Mouse (Mus musculus) gastrocnemius, adult 18-20 months (tissue): ENCODE results near the gene Trank1. TPM values are rescaled to one million over a fixed set of nuclear protein-coding genes. Genes with fewer than 3 reads are reported as not detected.

Source experiments
- DNase-seq: peaks from one replicate; pipeline ENCODE4 v3.0.0; 2021; ENCODE audit warnings: low spot score
- total RNA-seq, 2 experiments: library from RNA; stranded (reverse); gene quantifications; 2 replicates each; pipeline ENCODE4 v1.2.3; 2021

Trank1 gene
- total RNA-seq, 2 experiments from 2014 or later, result 0.02 to 0.07 TPM

DNA sequence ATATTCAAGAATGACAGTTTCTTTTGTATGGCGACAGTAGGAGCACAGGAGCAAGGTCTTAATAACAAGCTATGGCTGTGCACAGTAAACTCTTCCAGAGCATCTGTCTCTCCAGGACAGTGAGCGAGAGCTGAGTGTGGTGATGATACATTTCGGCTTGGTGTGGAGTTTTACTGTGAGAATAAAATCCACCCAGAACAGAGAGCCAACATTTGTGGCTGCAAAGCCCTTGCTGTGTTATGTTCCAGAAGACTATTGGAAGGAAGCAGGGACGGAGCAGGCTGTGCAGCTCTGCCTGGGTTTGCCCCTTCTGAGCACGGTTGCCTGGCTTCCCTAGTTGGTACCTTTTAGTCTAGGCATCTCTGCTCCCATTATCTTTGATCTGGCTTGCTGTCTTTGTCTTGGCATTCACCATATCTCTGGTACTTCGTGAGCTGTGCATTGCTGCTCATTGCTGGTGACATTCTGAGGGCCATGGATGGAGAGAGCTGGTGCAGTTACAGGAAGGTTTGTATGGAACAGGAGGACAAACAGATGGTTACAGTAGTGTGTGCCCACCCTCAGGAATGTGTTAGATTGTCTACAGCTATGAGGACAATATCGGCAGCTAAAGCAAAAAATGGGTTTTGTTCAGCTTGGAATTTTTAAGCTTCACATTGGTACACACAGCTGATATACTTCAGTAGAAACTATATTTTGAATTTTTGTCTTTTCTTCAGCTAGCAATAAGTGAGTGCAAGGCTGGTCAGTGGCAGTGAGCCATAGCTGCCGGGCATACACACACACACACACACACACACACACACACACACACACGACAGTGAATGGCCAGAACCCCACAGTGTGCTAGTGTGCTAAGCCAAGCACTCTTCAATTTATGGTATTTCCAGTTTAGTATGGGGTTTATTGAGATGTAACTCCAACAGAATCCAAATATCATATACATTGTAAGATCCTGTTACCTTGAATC is 69.8 kb downstream of the Trank1 start:
- no peak for DNase-seq

DNA sequence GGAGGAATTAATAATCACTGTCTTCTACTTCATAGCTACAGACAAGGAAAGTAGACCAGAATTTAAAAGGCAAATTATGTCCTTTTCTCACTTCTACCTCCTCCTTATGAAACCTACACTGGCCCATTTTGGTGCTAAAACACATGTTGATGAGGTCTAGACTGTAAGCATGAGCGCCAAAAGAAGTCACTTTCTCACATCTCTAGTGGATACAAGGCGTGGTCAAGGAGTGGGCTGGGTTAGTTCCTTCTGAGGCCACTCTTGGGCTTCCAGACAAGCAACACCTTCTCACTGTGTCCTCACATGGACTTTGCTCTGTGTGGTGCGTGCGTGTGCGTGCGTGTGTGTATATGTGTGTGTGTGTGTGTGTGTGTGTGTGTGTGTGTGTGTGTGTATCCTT is 70.9 kb downstream of the Trank1 start:
- no peak for DNase-seq

DNA sequence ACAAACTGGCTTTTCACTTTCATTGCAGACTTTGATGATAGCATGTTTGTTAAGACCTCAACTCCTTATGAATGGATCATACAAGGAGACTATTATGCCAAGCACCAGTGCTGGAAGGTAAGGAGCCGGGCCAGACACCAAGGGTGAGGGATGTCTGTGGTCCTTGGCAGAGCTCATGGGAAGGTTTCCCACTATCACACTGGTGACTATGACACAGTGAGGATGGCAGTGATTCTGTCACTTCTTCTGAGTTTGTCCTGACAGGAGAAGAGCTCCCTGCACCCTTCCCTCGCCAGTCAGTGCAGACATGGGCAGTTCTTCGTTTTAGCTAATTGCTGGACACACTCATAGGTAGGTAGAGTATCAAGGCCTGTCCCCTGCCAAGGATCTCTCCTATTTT is 71.5 kb downstream of the Trank1 start:
- DNase-seq, result no peak

DNA sequence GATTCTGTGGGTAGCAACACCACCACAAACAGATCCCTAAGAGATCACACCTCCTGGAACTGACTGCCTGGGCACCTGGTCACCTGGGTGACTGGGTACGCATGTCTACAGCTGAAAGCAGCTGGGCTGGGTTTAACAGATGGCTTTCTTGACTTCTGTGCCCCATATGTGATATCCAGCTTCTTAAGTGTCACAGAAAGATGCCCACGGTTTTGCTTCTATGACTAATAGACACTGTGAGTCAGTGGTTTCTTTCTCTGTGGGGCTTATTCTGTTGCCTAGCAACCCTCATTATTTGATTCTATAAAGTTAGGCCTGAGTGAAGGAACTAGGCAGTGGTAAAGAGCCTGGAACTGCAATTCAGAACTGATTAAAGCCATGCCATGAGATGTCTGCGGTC is 72.2 kb downstream of the Trank1 start:
- DNase-seq, result no peak

DNA sequence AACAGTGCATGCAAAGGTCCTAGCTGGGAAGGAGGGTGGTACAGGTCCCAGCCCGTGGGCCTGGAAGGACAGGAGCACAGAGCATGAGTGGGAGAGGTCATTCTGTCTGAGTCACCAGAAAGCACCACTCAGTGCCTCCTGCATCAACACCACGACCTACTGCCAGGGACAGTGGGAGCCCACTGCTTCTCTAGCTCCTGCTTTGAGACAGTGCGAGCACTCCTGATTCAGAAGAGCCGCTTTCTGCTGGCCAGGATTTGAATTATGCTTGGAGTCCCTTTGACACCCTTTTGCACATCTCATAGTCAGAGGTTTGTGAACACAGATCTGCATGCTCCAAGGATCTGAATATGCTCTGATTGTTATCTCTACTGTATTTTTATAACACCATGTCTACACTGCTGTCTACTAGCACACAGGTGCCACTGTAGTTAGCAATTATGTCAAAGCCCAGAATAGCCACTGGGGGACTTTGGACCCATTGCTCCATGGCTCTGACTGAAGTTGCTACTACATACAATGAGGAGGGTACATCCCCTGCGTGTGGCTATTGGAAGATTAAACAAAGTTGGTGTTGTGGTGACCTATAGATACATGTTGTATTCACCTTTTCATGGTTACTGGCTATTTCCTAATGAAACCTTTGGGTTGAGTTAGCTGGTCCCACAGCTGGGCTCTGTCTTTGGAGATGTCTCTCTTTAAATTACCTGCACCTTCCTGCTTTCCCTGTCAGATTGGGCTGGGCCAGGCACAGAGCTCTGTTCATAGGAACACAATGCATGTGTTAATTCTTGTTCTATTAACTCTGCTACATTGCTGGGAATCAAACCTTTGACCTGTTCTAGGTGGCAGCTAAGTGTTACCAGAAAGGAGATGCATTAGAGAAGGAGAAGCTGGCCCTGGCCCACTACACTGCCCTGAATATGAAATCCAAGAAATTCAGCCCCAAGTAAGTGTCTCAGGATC is 74.3 kb downstream of the Trank1 start:
- no peak for DNase-seq

DNA sequence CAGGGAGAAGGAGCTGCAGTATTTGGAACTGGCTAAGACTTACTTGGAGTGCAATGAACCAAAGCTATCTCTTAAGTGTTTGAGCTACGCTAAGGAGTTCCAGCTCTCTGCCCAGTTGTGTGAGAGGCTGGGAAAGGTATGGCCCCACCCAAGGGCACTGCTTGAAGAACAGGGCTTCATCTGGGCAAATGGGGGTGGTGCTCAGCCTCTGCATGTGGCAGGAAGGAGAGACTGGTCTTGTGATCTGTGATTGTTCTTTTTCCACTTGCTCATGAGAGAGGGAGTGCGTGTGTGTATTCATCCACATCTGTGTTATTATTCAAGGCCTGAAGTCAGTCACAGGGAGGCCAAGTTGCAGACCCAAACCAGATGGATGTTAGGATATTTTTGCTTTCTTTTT is 75.0 kb downstream of the Trank1 start:
- DNase-seq, result no peak

DNA sequence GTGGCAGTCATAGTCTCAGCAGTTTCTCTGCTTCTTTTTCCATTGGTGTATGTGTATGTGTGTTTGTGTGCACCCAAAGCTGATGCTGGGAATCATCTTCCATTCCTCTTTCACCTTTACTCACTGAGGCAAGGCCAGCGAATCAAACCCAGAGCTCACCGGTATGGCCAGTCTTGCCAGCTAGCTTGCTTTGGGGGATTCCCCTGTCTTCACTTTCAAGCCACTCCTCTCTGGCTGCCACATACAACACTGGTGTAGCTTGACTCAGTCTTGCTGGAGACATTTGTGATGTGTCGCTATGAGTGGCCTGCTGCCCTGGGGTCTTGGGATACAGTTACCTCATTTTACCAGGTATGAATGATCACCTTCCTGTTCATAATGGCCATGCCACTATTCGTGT is 76.0 kb downstream of the Trank1 start:
- no peak for DNase-seq

DNA sequence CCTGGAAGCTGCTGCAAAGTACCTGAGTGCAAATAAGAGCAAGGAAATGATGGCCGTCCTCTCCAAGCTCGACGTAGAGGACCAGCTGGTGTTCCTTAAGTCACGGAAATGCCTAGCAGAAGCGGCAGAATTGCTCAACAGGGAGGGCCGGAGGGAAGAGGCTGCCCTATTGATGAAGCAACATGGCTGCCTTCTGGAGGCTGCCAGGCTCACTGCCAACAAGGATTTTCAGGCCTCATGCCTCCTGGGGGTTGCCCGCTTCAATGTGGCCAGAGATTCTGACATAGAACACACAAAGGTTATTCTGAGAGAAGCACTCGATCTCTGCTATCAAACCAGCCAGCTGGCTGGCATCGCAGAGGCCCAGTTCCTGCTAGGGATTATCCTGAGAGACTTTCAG is 78.5 kb downstream of the Trank1 start:
- DNase-seq, result no peak

DNA sequence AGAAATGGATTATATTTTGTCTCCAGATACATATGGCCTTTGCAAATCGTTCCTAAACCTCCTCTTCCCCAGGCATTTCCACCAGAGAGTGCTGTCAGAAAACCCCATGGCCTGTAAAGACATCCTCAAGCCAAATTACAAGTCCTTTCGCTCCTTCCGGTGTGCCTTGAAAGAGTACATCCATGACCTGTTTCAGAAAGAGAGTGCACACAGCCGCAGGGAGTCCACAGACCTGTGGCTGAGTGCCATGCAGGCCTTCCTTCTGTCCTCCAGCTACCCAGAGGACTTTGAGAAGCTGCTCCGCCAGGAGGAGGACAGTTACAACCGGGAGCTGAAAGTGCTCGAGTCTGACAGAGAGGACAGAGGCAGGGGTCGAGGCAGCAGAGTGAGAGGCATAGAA is 79.5 kb downstream of the Trank1 start:
- DNase-seq, result no peak

DNA sequence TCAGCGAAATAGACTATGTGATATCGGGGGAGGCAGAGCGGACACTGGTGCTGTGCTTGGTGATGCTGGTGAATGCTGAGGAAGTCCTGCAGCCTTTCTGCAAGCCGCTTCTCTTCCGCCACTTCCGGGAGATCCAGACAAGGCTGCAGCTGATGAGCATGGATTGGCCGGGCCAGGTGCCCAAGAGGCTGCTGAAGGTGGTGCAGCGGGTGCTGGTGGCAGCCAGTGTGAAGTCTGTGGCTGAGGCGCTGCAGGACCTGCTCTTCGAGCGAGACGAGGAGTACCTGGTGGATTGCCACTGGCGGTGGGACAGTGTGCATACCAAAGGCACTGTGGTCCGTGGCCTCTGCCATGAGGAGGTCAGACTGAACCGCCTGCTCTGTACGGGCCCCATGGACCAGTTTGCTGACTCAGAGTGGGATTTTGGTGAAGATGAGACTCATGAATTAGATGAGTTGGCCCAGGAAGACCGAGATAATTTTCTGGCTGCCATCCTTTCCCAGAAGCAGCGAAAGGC is 80.4 kb downstream of the Trank1 start:
- no peak for DNase-seq

DNA sequence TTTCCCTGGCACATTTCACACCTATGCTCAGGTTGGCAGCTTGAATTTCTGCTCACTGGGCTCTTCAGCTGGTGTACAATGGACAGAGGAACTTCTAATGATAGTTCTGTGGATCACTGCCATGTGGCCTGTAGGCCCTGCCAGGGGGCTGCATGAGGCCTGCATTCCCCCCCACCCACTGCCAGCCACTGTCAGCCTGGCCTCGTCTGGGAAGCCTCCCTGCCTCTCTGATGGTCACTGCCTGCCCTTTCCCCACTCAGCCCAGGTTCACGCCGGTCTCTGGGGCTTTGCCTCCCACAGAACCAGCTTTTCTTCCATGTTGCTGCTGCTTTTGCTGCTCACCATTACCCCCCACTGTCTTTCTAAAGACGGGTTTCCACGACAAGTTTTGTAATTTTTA is 83.7 kb downstream of the Trank1 start:
- no peak for DNase-seq

DNA sequence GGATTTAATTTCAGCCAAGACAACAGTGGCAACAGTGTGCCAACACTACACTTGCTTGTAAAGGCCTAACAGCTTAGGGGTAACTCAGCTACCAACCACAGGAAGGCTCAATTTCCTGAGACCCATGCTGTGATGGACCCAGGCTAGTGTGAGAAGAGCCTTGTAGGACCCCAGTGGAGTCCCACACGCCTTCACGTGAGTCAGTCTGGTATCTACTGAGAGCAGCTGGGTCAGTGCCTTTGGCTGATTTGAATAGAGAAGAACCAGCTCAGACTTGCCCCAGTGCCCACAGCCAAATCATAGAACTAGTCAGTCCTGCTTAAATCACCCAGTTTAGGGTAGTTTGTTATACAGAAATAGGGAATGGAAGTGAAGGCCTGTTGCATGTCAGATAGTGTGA is 86.5 kb downstream of the Trank1 start:
- DNase-seq, result no peak

DNA sequence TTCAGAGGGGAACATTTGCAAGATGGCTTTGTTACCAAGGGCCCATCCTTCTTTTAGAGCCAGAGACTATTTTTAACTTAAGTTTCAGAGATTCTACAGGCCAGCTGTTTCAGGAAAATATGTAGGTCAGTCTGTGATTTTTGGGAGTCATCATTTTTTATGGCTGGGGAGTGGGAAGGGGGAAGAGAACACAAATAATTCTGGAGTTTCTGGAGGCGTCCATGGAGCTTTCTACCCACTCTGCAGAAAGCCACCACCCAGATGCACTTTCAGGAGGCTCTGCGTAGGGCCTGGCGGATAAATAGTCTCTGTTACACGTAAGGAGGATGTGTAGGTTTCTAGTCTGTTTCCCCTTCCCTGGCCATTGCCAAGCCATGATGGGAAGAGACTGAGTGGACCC is 88.5 kb downstream of the Trank1 start:
- DNase-seq, result no peak

DNA sequence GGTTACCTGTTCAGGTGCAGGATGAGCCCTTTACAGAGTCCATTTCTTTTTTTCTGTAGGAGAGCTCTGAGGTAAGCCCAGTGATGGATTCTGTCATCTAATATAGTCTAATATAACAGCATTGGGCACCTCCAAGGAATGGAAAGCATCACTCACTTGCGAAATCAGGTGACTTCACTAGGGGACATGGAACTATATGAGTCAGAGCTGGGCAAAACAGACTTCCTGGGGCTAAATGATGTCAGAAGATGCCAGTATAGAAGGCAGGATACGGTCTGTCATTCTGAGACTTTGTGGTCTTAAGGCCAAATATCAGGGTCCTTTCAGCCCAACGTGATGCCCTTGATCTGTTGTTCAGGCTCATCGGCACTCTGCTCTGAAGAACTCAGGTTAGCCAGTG is 91.6 kb downstream of the Trank1 start:
- no peak for DNase-seq

DNA sequence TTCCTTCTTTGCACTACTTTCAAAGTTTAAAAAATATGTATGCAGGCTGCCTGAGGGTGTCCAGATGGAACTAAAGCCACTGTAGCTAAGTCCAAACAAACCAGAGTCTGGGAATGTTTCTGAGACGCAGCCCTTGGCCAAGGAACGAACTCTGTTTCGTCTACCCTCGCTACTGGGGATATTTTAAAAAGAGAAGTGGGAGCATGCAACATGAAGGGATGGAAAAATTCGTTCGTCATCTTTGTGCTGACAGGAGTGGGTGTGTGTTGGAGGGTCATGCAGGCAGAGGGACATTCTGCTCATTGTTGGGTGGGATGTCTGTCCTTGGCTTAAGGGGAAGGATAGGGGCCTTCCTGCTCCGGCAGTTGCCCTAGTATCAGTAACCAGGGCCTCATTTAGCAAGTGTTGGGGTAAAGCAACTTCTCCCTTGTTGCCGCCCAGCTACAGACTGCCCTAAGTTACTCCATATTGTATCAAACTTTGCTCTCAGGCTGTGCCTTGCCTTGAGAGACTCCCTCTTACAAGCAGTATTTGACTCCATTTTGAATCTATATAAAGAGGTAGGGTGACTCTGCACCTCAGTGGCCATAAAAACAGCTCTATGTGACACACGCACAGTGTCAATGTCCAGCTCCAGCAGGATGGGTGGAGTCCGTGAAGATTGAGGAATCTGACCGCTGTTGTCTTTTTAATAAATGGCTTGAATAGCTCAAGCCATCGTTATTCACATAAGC is 93.0 kb downstream of the Trank1 start:
- no peak for DNase-seq

DNA sequence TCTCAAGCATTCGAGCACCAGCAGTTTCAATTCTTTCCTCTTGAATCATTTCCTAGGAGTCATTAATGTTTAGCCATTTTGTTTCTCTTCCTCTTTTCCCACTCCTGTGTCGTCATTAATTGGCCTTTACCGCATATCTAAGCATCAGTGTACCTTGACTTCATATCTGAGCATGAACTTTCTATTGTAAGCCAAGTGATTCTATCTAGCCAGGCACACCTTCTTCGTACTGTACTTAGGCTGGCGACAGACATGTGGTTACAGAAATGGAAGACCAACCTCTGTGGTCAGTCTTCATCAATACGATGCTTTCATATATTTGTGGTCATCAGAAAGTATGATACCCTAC is 93.5 kb downstream of the Trank1 start:
- no peak for DNase-seq

DNA sequence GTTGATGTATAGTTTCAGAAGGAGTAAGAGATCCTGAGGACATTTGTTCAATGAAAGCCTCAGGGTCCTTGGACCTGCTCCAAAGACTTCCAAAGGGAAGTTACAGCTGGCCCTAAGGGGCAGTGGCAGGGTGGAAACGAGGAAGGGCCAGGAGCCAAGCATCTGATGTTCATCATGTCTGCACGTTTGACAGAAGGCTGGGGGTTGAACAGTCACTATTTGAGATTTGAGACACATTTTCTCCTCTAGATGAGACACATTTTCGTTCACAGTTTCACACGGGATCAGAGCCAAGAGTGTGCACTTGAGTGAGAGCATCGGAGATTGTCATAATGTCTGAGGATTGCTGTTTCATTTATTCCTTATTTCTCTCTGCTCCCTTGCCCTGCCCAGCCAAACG is 96.5 kb downstream of the Trank1 start:
- no peak for DNase-seq

DNA sequence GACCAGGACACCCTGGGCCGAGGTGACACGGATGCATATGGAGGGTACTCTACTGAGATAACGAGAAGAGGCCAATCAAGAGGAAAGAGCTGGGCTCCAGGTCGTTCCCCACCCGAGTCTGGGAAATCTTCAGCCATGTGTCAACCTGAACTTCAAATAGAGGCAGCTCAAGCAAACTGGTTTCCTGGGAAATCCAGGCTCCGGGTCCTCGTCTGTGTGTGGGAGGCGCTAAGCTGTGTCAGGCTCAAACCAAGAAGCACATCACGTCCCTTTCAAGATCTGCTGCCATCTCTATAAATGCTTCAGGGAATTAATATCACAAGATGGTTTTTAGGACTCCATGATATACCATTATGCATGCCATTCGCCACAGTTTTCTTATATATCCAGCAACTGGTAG is 96.9 kb downstream of the Trank1 start:
- no peak for DNase-seq

DNA sequence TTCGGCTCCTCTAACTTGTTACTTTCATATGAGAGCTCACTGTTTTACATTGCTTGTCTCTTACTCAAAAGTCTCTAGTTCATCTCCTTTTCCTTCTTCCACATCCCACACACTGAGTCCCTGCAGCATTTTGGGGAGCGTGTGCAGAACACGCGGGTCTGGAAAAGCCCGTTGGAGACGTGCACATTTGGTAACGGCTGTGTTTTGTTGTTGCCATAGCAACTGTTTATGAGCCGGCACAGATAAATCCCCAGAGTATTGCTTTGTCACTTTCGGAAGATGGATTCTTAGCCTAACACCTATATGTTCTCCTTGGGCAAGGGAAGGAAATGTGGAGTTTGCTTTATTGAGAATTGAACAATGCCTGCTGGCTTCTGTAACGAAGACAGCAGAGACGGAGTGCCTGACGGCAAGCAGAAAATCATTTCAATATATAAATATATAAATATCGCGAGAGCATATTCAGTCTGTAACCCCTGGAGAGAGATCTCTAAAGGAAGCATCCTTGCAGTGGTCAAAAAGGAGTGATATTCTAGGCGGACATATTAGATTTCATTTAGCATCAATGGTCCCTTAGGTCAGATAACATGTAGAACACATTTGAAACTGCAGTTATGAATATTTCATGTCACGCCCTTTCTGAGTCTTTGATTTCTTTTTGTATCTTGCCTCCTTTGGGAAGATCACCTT is 101.1 kb downstream of the Trank1 start:
- DNase-seq, result no peak

DNA sequence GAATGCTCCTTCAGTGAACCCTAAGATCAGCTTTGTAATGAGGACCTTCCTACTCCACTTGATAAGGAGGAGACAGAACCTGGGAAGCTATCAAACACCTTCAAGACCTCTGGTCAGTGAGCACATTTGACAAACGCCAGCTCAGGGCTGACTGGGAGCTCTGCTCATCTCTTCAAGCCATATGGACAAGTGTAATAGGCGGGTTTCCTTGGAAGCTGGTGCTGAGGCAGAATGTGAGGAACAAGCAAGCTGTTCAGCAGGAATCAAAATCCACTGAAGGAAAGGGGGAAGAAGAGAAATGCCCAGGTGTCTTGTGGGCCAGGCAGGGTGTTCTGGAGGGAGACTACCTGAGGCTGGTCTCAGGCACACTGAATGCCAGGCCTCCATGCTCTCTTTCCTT is 110.3 kb downstream of the Trank1 start:
- DNase-seq, result no peak

DNA sequence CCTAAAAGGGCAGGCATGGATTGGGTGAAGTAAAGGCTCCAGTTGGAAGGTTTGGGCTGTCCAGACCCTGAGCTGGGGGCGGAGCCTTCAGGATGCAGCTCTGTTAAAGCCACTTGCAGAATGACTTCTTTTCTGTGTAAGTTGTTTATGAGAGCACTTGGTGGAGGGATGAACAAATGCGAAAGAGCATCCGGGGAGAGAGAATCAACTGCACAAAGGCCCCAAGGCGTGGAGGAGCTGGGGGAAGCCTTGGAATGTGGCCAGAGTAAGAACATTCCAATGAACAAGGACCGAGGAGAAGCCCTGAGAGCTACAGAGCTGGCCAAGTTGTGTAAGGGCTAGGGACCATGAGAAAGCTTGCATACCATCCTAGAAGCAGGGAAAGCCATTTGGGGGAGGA is 111.0 kb downstream of the Trank1 start:
- no peak for DNase-seq
